Mouse (Mus musculus): ENCODE results near the gene Olfr1424.
"Not testable (repeated sequence)": the region's sequence is repeated elsewhere in the genome, so short reads cannot be mapped to it uniquely, and the experiment has no call there.

Gene Olfr1424

GRCm38 (mm10) chr19:12062582-12062981 lies at the start of gene Olfr1424:
Olfr1424 (minus strand) TSS chr19:12062682.
- not testable (repeated sequence) for DNase-seq (ENCODE audit: low spot score)

- DNase-seq (ENCODE audit: low spot score), result no peak
These were observed 42.1 kb upstream of the Olfr1424 start for GRCm38 (mm10) chr19:12104541-12104940.

- no peak for DNase-seq (ENCODE audit: low spot score)
These were observed 40.8 kb upstream of the Olfr1424 start, which contains the start of gene Olfr1427 for GRCm38 (mm10) chr19:12103234-12103633. Olfr1427 (minus strand) TSS chr19:12103334.

GRCm38 (mm10) chr19:12091913-12092312 lies 29.4 kb upstream of the Olfr1424 start, which contains the start of gene Olfr1426:
Olfr1426 (minus strand) TSS chr19:12092013.
- no peak for DNase-seq (ENCODE audit: low spot score)

- not testable (repeated sequence) for DNase-seq (ENCODE audit: low spot score)
These were observed 15.1 kb upstream of the Olfr1424 start, which contains the start of gene Olfr1425 for GRCm38 (mm10) chr19:12077631-12078030. Olfr1425 (minus strand) TSS chr19:12077731.

GRCm38 (mm10) chr19:12069546-12069945 lies 7.1 kb upstream of the Olfr1424 start:
- DNase-seq (ENCODE audit: low spot score), result not testable (repeated sequence)

- not testable (repeated sequence) for DNase-seq (ENCODE audit: low spot score)
These were observed 5.3 kb upstream of the Olfr1424 start for GRCm38 (mm10) chr19:12067806-12068205.

- no peak for DNase-seq (ENCODE audit: low spot score)
These were observed 19.3 kb downstream of the Olfr1424 start for GRCm38 (mm10) chr19:12043163-12043562.

- no peak for DNase-seq (ENCODE audit: low spot score)
These were observed 21.3 kb downstream of the Olfr1424 start, which contains the start of gene Olfr1423 for GRCm38 (mm10) chr19:12041217-12041616. Olfr1423 (minus strand) TSS chr19:12041317.

GRCm38 (mm10) chr19:12037727-12038126 lies 24.8 kb downstream of the Olfr1424 start:
- no peak for DNase-seq (ENCODE audit: low spot score)

- no peak for DNase-seq (ENCODE audit: low spot score)
These were observed 35.9 kb downstream of the Olfr1424 start for GRCm38 (mm10) chr19:12026606-12027005.

GRCm38 (mm10) chr19:12025333-12025732 lies 37.1 kb downstream of the Olfr1424 start:
- DNase-seq (ENCODE audit: low spot score), result no peak

GRCm38 (mm10) chr19:12024149-12024548 lies 38.3 kb downstream of the Olfr1424 start:
- DNase-seq (ENCODE audit: low spot score), result no peak

GRCm38 (mm10) chr19:12016192-12016591 lies 46.3 kb downstream of the Olfr1424 start:
- DNase-seq (ENCODE audit: low spot score), result peak; percentile 57

GRCm38 (mm10) chr19:12015708-12016107 lies 46.8 kb downstream of the Olfr1424 start:
- no peak for DNase-seq (ENCODE audit: low spot score)

- DNase-seq (ENCODE audit: low spot score), result no peak
These were observed 49.3 kb downstream of the Olfr1424 start for GRCm38 (mm10) chr19:12013228-12013627.

- DNase-seq (ENCODE audit: low spot score), result no peak
These were observed 49.9 kb downstream of the Olfr1424 start for GRCm38 (mm10) chr19:12012615-12013014.

GRCm38 (mm10) chr19:12011560-12012556 lies 50.6 kb downstream of the Olfr1424 start:
- peak; percentile 95 for DNase-seq (ENCODE audit: low spot score)

- peak; percentile 84 for DNase-seq (ENCODE audit: low spot score)
These were observed 51.4 kb downstream of the Olfr1424 start for GRCm38 (mm10) chr19:12010916-12011559.

GRCm38 (mm10) chr19:12010281-12010771 lies 52.2 kb downstream of the Olfr1424 start:
- peak; percentile 71 for DNase-seq (ENCODE audit: low spot score)

- DNase-seq (ENCODE audit: low spot score), result peak; percentile 77
These were observed 52.8 kb downstream of the Olfr1424 start for GRCm38 (mm10) chr19:12009501-12010280.
